Mouse (Mus musculus) fibroblast of lung, adult 2 months (primary cell): ENCODE measurements around the gene Rsg1.

Source experiments
- DNase-seq: peaks from one replicate; pipeline ENCODE4 v3.0.0-alpha.2; 2011; ENCODE audit warnings: low read depth

The Rsg1 gene

DNA sequence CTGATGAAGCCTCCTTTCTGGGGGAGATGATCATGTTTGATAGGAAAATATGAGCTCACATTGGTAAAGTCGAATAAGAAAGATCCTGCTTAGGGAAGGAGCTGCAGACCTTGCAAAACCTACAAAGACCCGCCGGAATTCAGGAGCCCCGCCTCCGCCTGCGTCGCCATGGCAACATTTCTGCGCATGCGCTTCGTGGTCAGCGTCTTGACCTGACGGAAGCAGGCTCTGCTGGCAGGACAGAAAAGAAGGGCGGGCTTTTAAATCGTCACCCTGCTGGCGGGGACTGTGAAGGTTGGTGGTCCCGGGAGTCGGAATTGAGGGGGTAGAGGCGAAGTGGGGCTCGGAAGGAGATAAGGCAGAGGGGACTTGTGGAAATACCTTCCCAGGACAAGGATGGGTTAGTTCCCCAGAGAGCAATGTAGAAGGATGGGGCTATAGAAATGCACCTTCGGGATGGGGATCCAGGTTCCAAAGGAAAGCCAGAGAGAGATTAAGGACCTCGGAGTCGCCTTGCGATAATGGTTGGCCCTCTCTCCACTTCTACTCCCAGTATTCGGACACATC is at the start of gene Rsg1:
Gene Rsg1, plus strand, starts transcription at position 187 of the 567 bp plus-strand sequence.
- DNase-seq: peak; percentile 84

- no peak for DNase-seq
These were observed 47.9 kb upstream of the Rsg1 start for GRCm38 (mm10) chr4:141165744-141166292.

GRCm38 (mm10) chr4:141167156-141167555 is 46.6 kb upstream of the Rsg1 start:
- no peak for DNase-seq

GRCm38 (mm10) chr4:141172121-141172520 is 41.6 kb upstream of the Rsg1 start:
- DNase-seq: no peak

DNA sequence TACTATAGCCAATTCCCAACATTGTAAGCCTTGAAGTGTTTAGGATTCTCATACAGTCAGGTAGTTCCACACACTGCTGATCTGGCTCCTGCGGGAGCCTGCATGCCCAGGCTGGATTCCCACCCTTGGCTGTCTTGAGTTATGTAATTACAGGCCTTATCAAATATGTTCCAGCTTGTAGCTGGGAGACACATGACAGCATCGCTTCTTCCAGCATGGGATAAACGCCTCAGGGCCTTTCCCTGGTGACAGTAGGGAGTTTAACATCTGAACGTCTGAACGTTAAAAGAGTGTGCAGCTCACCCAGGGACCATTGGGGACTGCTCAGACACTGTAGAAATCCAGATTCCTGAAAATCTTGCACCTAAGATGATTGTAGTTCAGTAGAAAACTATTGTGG is 38.0 kb upstream of the Rsg1 start:
- no peak for DNase-seq

DNA sequence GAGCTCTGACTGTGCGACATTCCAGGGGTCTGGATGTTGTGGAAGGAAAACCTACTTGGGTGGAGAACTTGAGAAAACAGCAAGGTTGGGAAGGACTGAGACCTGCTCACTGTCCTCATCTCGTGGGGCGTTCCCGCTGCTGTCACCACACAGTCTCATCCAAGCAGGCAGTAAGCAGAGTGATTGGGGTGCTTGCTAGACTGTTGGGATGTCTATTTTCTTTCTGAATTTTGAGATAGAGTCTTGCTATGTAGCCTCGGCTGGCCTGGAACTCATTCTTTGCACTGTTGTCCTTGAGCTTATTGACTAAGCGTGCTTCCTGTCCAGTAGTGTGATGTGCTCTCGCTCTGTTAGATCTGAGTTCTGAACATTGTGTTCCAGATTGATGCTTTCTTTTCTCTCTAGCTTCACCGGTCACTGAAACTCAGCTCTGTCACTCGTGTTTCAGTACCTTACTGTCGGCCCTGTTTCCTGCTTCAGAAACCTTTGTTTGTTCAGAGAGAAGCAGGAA is 37.4 kb upstream of the Rsg1 start:
- no peak for DNase-seq

DNA sequence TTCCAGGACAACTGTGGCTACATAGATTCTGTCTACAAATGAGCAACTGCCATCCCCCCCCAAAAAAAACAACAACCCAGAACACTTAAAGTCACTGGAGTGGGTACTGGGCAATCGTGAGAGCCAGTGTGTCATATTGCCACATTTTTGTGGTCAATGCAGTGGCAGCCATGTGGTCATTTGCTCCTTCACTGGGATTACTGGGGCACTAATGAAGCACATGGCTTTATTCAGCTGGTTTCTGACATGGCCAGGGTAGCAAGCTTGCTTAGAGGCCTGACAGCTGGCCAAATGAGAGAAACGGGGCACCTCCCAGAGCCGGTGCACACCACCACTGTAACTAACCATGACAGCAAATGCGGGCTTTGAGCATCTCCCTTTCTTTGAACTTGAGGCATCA is 35.3 kb upstream of the Rsg1 start:
- DNase-seq: no peak

GRCm38 (mm10) chr4:141180831-141181230 is 32.9 kb upstream of the Rsg1 start:
- no peak for DNase-seq

DNA sequence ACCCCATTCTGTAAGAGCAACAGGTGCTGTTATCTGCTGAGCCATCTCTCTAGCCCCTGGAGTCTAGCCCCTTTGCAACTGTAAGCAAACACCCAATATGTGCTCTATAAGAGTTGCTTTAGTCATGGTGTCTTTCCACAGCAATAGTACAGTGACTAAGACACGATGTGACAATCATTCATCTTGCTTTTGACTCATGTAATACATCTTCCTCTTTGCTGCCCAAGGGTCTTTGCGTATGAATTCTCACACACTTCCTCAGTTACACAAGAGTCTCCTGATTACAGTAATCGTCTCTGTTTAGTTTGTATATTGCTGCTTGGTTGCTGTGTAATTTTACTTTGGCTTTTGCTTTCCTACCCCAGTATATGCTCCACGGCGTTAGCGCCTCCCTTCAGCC is 31.8 kb upstream of the Rsg1 start:
- DNase-seq: no peak

GRCm38 (mm10) chr4:141183932-141184331 is 29.8 kb upstream of the Rsg1 start:
- DNase-seq: no peak

GRCm38 (mm10) chr4:141184426-141184825 is 29.3 kb upstream of the Rsg1 start:
- DNase-seq: no peak

DNA sequence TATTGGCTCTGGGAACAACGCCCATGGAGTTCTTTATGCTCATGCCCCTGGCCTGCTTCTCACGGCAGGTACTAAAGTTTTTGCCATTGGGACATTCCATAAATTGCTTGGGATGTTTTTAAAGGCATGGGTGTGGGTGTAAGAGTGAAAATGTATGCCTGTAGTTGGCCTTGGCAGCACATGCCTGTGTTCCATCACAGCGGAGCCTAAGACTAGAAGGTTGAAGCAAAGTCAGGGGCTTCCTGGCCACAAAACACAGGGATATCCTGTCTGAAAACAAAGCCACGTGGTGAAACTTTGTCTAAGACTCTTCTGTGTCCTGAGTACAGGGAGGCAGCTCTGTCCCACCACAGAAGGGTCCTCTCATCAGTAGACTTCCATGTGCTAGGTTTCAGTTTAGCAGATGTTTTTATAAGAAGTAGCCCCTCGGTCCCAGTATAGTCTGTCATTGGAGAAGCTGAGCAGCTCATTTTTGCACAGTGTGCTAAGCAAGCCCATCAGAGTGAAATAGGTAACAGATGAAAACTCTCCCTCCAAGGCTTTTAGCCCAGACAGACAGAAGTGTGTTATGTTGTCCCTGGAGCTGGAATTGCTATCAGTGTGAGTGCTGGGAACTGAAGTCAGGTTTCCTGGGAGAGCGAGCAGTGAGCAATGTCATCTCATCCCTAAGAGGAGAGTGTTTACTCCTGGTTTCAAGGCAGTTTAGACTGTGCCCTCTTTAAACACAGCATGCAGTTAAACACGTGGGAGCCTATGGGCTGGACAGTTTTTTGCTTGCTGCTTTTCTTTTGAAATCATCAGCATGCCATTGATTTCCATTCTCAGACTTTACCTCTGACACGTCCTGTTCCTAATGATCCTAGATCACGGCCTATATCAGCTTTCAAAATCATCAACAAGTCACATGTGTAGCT is 26.6 kb upstream of the Rsg1 start:
- no peak for DNase-seq

DNA sequence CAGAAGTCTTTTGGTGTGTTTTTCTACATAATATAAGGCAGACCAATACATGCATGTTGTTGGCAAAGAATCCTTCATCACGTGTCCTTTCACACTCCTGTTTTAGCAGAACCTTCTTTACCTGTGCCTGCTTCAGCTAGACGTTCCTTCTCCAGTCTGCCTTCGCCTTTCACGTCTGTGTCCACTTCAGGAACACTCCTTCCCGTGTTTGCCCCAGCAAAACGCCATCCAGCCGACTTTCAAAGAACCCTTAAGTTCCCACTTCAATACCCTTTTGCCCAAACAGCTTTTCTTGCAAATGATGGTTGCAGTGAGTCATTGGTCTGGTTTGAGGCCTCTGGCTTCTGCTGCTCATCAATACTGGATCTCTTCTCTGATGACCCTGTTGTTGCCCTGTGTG is 22.5 kb upstream of the Rsg1 start:
- no peak for DNase-seq

DNA sequence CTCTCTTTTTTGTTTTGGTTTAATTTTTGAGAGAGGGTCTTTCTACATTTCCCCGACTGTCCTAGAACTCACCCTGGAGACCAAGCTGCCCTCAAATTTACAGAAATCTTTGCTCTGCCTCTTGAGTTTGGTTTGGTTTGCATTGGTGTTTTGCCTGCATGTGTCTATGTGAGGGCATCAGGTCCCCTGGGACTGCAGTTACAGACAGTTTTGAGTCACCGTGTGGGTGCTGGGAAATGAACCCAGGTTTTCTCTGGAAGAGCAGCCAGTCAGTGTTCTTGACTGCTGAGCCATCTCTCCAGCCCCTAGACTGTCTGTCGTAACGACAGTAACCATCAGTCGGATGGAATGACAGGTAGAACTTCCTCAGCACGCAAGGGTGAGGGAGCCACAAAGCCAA is 19.2 kb upstream of the Rsg1 start:
- no peak for DNase-seq

GRCm38 (mm10) chr4:141196981-141197685 is 16.6 kb upstream of the Rsg1 start:
- DNase-seq: no peak

DNA sequence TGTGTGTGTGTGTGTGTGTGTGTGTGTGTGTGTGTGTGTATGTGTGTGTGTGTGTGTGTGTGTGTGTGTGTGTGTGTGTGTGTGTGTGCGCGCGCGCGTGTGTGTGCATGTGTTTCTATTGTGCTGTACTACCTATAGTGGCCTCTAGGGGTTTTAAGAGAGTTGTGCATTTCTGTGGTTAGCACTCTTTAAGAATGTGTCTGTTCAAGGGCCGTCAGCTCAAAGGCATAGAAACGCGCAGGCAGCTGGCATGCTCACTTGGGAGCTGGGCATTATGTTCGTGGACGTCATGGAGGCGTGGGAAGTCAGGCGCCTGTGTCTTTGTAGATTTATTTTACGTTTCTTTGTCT is 16.1 kb upstream of the Rsg1 start:
- DNase-seq: no peak

- no peak for DNase-seq
These were observed 12.8 kb upstream of the Rsg1 start for GRCm38 (mm10) chr4:141200906-141201305.

DNA sequence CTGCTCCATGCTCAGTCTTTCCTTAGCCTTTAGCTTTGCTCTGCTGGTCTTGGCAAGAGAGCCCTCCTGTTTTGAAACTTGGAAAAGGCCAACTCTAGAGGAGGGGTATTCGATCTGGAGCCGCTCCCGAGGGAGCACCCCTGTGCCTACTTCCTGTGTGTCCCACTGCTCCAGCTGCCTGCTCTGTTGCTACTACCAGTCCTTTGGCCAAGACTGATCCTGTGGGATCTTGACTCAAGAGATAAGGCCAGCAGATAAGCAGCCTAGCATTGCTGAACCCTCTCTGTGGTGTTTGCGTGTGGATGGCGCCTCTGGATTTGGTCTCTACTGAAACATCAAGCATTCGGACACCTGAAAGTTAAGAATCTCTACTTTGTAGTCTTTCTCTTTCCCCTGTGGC is 11.6 kb upstream of the Rsg1 start:
- no peak for DNase-seq

DNA sequence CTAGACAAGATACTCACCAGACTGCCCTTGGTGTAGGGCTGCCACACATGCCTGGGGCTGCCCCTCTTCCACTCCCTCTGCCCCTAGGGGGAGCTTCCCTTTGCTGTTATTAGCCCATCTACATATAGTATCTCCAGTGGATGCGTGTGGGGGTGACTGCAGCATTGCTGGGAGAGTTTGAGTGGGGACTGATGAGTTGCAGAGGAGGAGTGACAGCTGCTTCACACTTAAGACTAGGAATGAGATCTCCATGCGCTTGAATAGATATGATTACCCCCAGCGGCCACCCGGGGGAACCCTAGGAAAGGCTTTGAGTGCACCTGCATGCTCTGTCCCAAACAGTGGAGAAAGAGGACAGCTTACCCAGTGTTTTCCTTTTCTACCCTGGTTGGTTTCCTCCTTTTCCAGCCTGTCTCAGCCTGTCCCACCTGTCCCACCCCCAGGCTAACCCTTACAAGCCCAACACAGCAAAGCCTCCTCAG is 9.1 kb upstream of the Rsg1 start:
- no peak for DNase-seq

- no peak for DNase-seq
These were observed 6.7 kb upstream of the Rsg1 start for GRCm38 (mm10) chr4:141207081-141207480.

DNA sequence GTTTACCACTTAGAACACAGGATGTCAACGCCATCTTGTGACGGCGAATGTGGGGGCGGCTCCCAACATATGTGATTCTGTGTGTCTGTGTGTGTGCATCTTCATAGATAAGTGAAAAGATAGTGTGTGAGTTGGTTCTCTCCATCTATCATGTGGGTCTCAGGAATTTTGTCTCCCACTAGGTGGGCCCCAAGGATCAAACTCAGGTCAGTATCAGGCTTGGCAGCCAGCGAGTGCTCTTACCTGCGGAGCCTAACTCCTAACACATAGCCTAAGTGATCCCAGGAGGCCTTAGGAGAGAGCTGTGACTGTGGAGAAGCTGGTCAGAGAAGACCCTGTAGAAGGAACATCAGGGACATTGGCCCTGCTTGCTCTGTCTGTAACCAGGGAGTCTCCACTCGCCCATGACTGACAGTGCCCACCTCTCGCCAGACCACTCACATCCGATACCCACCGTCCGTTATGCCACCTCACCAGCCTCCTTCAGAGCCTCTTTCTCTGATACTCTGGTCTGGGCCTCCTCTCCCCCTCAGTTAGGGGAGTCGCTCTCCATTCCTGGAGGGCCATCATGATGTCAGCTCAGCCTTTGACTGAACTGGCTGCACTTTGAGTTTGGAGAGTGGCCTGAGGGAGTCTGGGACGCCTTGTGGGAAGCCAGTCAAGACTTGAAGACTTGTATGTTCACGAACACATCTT is 3.1 kb upstream of the Rsg1 start:
- DNase-seq: no peak

- no peak for DNase-seq
These were observed 2.1 kb upstream of the Rsg1 start for GRCm38 (mm10) chr4:141211646-141212045.
